Mouse (Mus musculus) frontal cortex, postnatal 14 days (tissue): ENCODE data around the gene Mgam.
A peak's percentile ranks its signal among the peaks of the same experiment; 100 is the strongest.
"Not testable (repeated sequence)": the region's sequence is repeated elsewhere in the genome, so short reads cannot be mapped to it uniquely, and the experiment has no call there.

Experiments
- DNase-seq, 2 experiments: peaks; one replicate each; pipeline ENCODE4 v3.0.0; 2022; ENCODE audit warnings: low spot score in 2 of 2

Mgam gene

GRCm38 (mm10) chr6:40628406-40629000, at the start of gene Mgam:
Gene Mgam (plus strand): TSS chr6:40628831.
- DNase-seq: no peak

GRCm38 (mm10) chr6:40584336-40584735, 44.3 kb upstream of the Mgam start:
- no peak for DNase-seq

GRCm38 (mm10) chr6:40585645-40586044, 43.0 kb upstream of the Mgam start, which contains the start of gene Clec5a:
Gene Clec5a (minus strand): TSS chr6:40585821.
- no peak for DNase-seq

GRCm38 (mm10) chr6:40588346-40588745, 40.3 kb upstream of the Mgam start:
- DNase-seq: no peak

GRCm38 (mm10) chr6:40594804-40595550, 33.7 kb upstream of the Mgam start:
- no peak for DNase-seq

GRCm38 (mm10) chr6:40598546-40598945, 30.1 kb upstream of the Mgam start:
- not testable (repeated sequence) for DNase-seq

- DNase-seq: peak; percentile 21 to 44
These were observed 21.2 kb upstream of the Mgam start for GRCm38 (mm10) chr6:40607431-40607830.

GRCm38 (mm10) chr6:40610244-40610643, 18.4 kb upstream of the Mgam start:
- no peak for DNase-seq

- DNase-seq: no peak
These were observed 15.3 kb upstream of the Mgam start, which contains the start of gene Tas2r138 for GRCm38 (mm10) chr6:40613260-40613852. Gene Tas2r138 (minus strand): TSS chr6:40613310.

GRCm38 (mm10) chr6:40617965-40618364, 10.7 kb upstream of the Mgam start:
- DNase-seq: peak; percentile 18 to 65

GRCm38 (mm10) chr6:40626111-40626510, 2.5 kb upstream of the Mgam start:
- no peak for DNase-seq

GRCm38 (mm10) chr6:40634640-40635071, 6.0 kb downstream of the Mgam start:
- no peak for DNase-seq

- DNase-seq: no peak
These were observed 6.9 kb downstream of the Mgam start for GRCm38 (mm10) chr6:40635559-40635958.

GRCm38 (mm10) chr6:40637755-40638154, 9.1 kb downstream of the Mgam start:
- DNase-seq: no peak

GRCm38 (mm10) chr6:40640710-40641538, 12.3 kb downstream of the Mgam start:
- no peak for DNase-seq

GRCm38 (mm10) chr6:40645701-40646100, 17.1 kb downstream of the Mgam start:
- DNase-seq: no peak

GRCm38 (mm10) chr6:40650953-40651352, 22.3 kb downstream of the Mgam start:
- no peak for DNase-seq

GRCm38 (mm10) chr6:40660930-40661329, 32.3 kb downstream of the Mgam start:
- no peak for DNase-seq

GRCm38 (mm10) chr6:40689180-40689579, 60.5 kb downstream of the Mgam start:
- peak in 1 of 2 experiments; percentile 23 for DNase-seq

GRCm38 (mm10) chr6:40692007-40692406, 63.4 kb downstream of the Mgam start:
- DNase-seq: not testable (repeated sequence)

GRCm38 (mm10) chr6:40713494-40713893, 84.9 kb downstream of the Mgam start:
- not testable (repeated sequence) for DNase-seq

- DNase-seq: no peak
These were observed 87.1 kb downstream of the Mgam start for GRCm38 (mm10) chr6:40715705-40716104.
